Mouse (Mus musculus) layer of hippocampus, adult 2 months (tissue): ENCODE results near the gene Fam166b. TPM values are rescaled to one million over a fixed set of nuclear protein-coding genes. Genes with fewer than 3 reads are reported as not detected.
A peak's percentile ranks its signal among the peaks of the same experiment; 100 is the strongest.

Source experiments
- DNase-seq, 2 experiments: peaks; one replicate each; pipeline ENCODE4 v3.0.0; 2022; ENCODE audit warnings: low spot score in 2 of 2
- H3K27ac ChIP-seq: fragments of 200-600 bp; 2 replicates; pipeline ENCODE4 v1.8.1; 2022
- H3K4me3 ChIP-seq: fragments of 200-600 bp; 2 replicates; pipeline ENCODE4 v1.8.1; 2022; ENCODE audit warnings: mild to moderate bottlenecking
- CTCF ChIP-seq: fragments of 200-600 bp; conservative IDR thresholded peaks from 2 replicates; pipeline ENCODE4 v1.8.1; 2022; ENCODE audit warnings: antibody characterized with exemption, mild to moderate bottlenecking, moderate library complexity
- total RNA-seq, 2 experiments: library from RNA; stranded (reverse); gene quantifications; 2 replicates each; pipeline ENCODE4 v1.2.3; 2021

Gene Fam166b
- total RNA-seq, 2 experiments from 2014 or later: 0.98 to 1.9 TPM

- Histone ChIP-seq H3K27ac (peak overlapping the region; percentile 93), H3K4me3 (peak overlapping the region; percentile 66)
- no peak; the same call in 1 of the 2 replicates for TF ChIP-seq CTCF
- DNase-seq: no peak
Observed at GRCm38 (mm10) chr4:43407071-43407920, 21.6 kb downstream of the Fam166b start.

- peak overlapping the region; percentile 66 for H3K4me3 ChIP-seq
- peak; percentile 76 to 80 for DNase-seq
- H3K27ac ChIP-seq: peak overlapping the region; percentile 93
- peak; percentile 72 for TF ChIP-seq CTCF
Observed at GRCm38 (mm10) chr4:43406162-43406971, 22.6 kb downstream of the Fam166b start.

DNA sequence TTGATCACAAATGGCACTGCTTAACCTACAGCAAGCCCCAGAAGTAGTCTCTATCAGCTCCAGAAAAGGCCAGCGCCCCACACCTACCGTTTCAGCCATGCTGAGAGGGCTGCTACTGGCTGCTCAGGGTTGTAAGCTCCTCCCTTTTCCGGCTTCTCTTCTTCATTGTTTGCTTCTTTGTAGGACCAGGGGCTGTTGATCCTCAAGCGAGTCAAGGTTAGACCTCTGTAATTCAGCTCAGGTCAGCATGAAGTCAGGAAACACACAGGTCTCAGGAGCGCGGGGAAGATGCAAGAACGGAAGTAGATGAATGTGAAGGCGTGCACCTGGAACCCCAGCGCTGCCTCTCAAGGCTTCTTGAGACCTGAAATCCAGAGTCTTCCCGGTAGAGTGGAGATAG, 24.2 kb downstream of the Fam166b start:
- no peak overlapping the region for H3K4me3 ChIP-seq
- TF ChIP-seq CTCF: no peak
- DNase-seq: no peak
- H3K27ac ChIP-seq: peak overlapping the region; percentile 93; the same call in 1 of the 2 replicates

DNA sequence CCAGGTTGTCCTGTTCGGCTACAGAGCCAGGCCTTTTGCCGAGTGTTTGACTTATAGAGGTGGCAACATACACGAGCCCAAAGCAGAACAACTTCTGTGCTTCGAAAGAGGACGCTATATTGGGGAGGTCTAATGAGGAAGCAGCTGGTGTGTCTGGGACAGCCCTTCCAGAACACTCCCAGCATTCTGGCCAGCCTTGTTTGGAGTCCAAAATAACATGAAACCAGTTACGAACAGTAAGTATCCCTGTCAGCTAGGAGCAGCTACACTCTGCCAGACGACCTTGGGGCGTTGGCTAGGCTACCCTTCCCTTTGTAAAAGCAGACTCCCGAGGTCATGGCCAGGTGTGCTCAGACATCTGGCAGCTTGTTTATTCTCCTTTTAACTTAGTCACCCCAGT, 26.7 kb downstream of the Fam166b start:
- no peak for TF ChIP-seq CTCF
- DNase-seq: no peak

DNA sequence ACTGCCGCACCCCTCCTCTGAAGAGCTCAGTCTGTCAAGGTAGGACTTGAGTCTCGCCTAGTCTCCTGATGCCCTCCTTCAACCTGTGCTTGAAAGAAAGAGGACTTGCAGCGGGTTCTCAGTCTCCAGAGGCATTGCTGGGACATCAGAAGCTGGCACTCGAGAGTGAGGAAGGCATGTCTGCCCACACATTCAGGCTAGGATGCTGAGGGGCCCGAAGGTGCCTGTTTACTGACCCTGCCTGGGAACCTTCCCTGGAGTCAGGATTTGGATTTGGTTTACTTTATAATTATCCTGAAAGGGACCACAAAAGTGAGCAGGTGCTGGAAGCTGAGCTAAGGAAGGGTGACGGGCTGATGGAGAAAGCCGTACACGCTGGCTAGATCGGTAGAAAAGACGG, 27.4 kb downstream of the Fam166b start:
- peak overlapping the region; percentile 68; the same call in 1 of the 2 replicates for H3K27ac ChIP-seq

More for the DNA sequence above, 26.7 kb downstream of the Fam166b start:
- H3K27ac ChIP-seq: peak overlapping the region; percentile 68; the same call in 1 of the 2 replicates
- H3K4me3 ChIP-seq: no peak overlapping the region

GRCm38 (mm10) chr4:43400976-43401375, 28.0 kb downstream of the Fam166b start:
- no peak for TF ChIP-seq CTCF
- peak overlapping the region; percentile 20; the same call in 1 of the 2 replicates for H3K27ac ChIP-seq
- DNase-seq: no peak

More for the DNA sequence above, 27.4 kb downstream of the Fam166b start:
- TF ChIP-seq CTCF: no peak
- no peak overlapping the region for H3K4me3 ChIP-seq
- DNase-seq: no peak

GRCm38 (mm10) chr4:43399391-43400131, 29.4 kb downstream of the Fam166b start:
- peak overlapping the region; percentile 83 for H3K27ac ChIP-seq
- no peak for DNase-seq
- no peak overlapping the region for H3K4me3 ChIP-seq
- no peak for TF ChIP-seq CTCF

More at GRCm38 (mm10) chr4:43400976-43401375, 28.0 kb downstream of the Fam166b start:
- H3K4me3 ChIP-seq: no peak overlapping the region

DNA sequence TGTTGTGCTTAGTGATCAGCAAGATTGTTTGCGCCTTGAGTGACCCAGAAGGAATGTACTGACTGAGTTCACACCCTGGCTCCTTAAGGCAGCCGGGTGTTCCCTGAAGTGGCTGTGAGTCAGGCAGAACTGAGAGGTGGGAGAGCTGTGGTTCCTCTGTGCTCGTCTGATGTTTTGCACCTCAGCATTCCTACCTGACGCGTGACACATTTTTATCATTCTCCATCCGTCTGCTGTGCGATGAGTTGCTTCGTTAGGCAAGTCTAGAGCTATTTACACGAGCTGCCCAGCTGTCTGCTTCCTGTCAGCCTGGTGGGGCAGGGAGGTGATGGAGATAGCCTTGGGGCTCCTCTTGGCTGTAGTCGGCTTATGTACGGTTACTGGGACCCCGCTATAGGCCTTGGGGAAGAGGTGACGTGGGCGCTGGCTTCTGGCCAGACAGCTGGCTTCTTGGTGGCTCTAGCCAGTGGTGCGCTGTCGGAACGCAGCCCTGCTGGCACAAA, 30.1 kb downstream of the Fam166b start:
- no peak overlapping the region; the same call in 1 of the 2 replicates for H3K4me3 ChIP-seq
- TF ChIP-seq CTCF: no peak; the same call in 1 of the 2 replicates
- peak in 1 of 2 experiments; percentile 35 for DNase-seq

DNA sequence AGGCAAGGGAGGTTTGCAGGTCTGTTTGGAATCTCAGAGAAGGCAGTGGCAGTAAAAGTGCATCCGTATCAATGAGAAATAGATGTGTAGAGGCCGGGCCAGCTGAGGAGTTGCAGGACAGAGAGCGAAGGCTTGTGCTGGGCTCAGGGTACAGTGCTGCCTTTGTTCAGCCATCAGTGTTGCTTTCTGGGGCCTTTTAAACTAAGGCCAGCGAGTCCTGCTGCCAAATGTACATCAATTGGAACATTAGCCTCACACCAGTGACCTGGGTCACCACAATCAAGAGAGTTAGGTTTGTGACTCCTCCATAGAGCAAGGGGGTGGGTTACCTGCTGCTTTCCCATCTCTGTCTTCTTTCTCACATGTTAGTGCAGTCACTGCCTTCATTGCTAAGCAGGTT, 30.9 kb downstream of the Fam166b start:
- no peak for TF ChIP-seq CTCF
- no peak for DNase-seq
- peak overlapping the region; percentile 83 for H3K27ac ChIP-seq
- H3K4me3 ChIP-seq: no peak overlapping the region

More for the DNA sequence above, 30.1 kb downstream of the Fam166b start:
- H3K27ac ChIP-seq: peak overlapping the region; percentile 83

- no peak overlapping the region for H3K4me3 ChIP-seq
- no peak for DNase-seq
- TF ChIP-seq CTCF: no peak
- H3K27ac ChIP-seq: no peak overlapping the region
Observed at GRCm38 (mm10) chr4:43396381-43396780, 32.6 kb downstream of the Fam166b start.

- no peak for TF ChIP-seq CTCF
- H3K27ac ChIP-seq: peak overlapping the region; percentile 82; the same call in 1 of the 2 replicates
- DNase-seq: no peak
- no peak overlapping the region for H3K4me3 ChIP-seq
Observed at GRCm38 (mm10) chr4:43395836-43396235, 33.1 kb downstream of the Fam166b start.

DNA sequence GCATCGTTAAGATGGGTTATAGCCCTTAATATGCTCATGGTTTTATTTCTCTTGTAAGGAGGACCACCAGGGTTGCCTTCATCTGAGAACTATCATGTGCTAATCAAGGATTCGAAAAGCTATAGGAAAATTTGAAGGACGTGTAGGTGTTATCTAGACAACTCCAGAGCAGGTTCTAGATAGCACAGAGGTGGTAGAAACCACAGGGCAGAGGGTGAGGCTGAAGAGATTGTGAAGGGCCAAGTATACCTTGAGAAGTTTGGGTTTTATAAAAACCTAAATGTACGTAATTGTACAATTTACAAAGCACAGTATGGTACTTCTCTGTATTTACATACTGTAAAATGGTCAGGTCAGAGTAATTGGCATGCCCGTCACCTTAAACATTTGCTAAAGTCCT, 33.8 kb downstream of the Fam166b start:
- DNase-seq: no peak
- no peak for TF ChIP-seq CTCF
- peak overlapping the region; percentile 82 for H3K27ac ChIP-seq
- no peak overlapping the region for H3K4me3 ChIP-seq
